Mouse (Mus musculus): ENCODE measurements at regions not wholly inside any gene's neighbourhood (a gene's known extent, or its start where the extent isn't known, plus 50 kb on each side); places are given as distances from the start of the nearest gene placed in this dataset.

DNA sequence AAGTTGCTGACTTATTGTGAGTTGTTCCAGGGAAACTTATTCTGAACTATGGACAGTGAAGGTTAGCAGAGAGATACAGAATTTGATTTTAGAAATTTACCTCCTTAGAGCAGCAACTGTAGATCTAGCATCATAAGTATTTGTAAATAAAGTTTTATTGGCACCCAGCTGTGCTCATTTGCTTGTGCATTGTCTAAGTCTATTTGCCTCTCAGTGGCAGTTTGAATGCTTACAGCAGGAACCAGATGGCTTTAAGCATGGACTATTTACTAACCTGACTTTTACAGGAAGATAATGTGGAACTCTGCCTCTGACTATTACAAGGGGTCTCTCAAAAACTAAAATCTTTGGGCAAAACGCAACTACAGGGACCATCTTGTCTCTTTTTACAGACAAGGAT lies 207.2 kb downstream of the Enc1 start:
- Histone ChIP-seq H3K9ac (ENCODE audit: low read depth, low read length, severe bottlenecking) (no peak overlapping the region), H3K4me2 (replicated peaks; ENCODE audit: low read depth, low read length, severe bottlenecking) (no peak overlapping the region), H3K27ac (replicated peaks; ENCODE audit: low read depth, low read length) (no peak overlapping the region), H3K36me3 (ENCODE audit: control insufficient read depth, insufficient read depth, low read length) (no peaks in the 10 kb centered on the region), H3K9me3 (ENCODE audit: control insufficient read depth, low read length) (no peaks in the 10 kb centered on the region), H3K27me3 (ENCODE audit: control insufficient read depth, insufficient read depth, low read length) (no peaks in the 10 kb centered on the region), H3K4me3 (replicated peaks; ENCODE audit: low read length) (no peak overlapping the region), H3K4me1 (ENCODE audit: control insufficient read depth, insufficient read depth, low read length) (peaks cover 4% of the 10 kb centered on the region; the same call in 1 of the 2 replicates)
- 70% methylated on average over 1 of the region's 1 CpGs for WGBS
- no peak for DNase-seq (ENCODE audit: low spot score)
- no peak for TF ChIP-seq POLR2A (IDR thresholded peaks at IDR 0.05; ENCODE audit: borderline replicate concordance, extremely low read depth, insufficient read depth, insufficient read length)
- ATAC-seq (ENCODE audit: low FRiP score, low read depth): no peak

DNA sequence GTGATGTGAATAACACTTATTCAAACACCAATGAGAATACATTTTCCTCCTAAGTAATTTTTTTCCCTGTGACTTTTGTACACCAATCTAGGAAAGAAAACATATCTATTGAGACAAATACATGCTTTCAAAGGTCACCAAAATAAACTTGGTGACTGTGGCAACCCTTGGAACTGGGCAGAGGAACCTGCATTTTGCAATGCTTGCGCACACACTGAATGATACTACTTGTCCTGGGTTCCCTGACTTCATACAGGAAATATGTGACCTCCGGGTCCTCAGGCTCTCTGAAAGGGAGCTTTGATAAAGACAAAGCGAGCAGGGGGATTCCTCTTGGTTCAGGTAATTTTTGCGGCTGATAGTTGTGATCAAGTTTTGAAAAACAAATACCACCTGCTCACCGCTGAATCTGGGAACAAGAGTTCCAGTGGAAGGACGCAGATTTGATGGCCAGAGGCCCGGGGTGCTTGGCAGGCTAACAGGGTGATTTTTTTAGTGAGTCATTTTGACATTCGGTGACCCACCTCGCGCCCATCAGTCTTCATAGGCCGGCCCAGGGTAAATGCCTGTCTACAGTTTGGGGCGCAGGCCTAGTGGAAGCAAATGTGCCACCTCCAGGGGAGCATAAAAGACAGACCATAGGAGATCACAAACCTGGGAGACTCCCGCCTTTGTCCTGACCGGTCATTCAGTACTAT lies 203.0 kb downstream of the Enc1 start:
- DNase-seq (ENCODE audit: low spot score) (no peak), ATAC-seq (ENCODE audit: low FRiP score, low read depth) (no peak)
- Histone ChIP-seq H3K4me1 (ENCODE audit: control insufficient read depth, insufficient read depth, low read length) (peaks cover 30% of the 10 kb centered on the region), H3K9ac (ENCODE audit: low read depth, low read length, severe bottlenecking) (no peak overlapping the region), H3K36me3 (ENCODE audit: control insufficient read depth, insufficient read depth, low read length) (no peaks in the 10 kb centered on the region), H3K27me3 (ENCODE audit: control insufficient read depth, insufficient read depth, low read length) (no peaks in the 10 kb centered on the region), H3K4me2 (replicated peaks; ENCODE audit: low read depth, low read length, severe bottlenecking) (no peak overlapping the region), H3K27ac (replicated peaks; ENCODE audit: low read depth, low read length) (no peak overlapping the region), H3K9me3 (ENCODE audit: control insufficient read depth, low read length) (no peaks in the 10 kb centered on the region), H3K4me3 (replicated peaks; ENCODE audit: low read length) (no peak overlapping the region)
- no peak for TF ChIP-seq POLR2A (IDR thresholded peaks at IDR 0.05; ENCODE audit: borderline replicate concordance, extremely low read depth, insufficient read depth, insufficient read length)
- WGBS: 87% methylated on average over 14 of the region's 14 CpGs

DNA sequence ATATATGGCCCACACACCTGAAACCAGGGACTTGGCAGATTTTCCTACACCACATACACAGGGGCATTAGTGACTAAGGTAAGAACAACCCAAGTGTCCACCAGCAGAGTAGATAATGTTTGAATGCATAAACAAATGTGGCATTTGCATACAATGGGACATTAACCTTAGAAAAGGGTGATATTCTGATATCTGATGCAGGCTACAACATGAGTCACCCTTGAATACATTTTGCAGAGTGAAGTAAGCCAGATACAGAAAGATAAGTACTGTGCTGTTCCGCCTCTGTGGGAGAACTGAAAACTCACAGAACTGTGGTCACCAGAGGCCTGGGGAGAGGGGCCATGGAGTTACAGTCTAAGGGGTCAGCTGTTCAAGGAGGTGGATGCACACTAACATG lies 201.9 kb downstream of the Enc1 start:
- 82% methylated on average over 1 of the region's 1 CpGs for WGBS
- Histone ChIP-seq H3K27ac (replicated peaks; ENCODE audit: low read depth, low read length) (no peak overlapping the region), H3K4me1 (ENCODE audit: control insufficient read depth, insufficient read depth, low read length) (peaks cover 33% of the 10 kb centered on the region), H3K4me3 (replicated peaks; ENCODE audit: low read length) (no peak overlapping the region), H3K4me2 (replicated peaks; ENCODE audit: low read depth, low read length, severe bottlenecking) (no peak overlapping the region), H3K9me3 (ENCODE audit: control insufficient read depth, low read length) (no peaks in the 10 kb centered on the region), H3K27me3 (ENCODE audit: control insufficient read depth, insufficient read depth, low read length) (no peaks in the 10 kb centered on the region), H3K9ac (ENCODE audit: low read depth, low read length, severe bottlenecking) (no peak overlapping the region), H3K36me3 (ENCODE audit: control insufficient read depth, insufficient read depth, low read length) (no peaks in the 10 kb centered on the region)
- no peak for DNase-seq (ENCODE audit: low spot score)
- ATAC-seq (ENCODE audit: low FRiP score, low read depth): no peak
- no peak for TF ChIP-seq POLR2A (IDR thresholded peaks at IDR 0.05; ENCODE audit: borderline replicate concordance, extremely low read depth, insufficient read depth, insufficient read length)

DNA sequence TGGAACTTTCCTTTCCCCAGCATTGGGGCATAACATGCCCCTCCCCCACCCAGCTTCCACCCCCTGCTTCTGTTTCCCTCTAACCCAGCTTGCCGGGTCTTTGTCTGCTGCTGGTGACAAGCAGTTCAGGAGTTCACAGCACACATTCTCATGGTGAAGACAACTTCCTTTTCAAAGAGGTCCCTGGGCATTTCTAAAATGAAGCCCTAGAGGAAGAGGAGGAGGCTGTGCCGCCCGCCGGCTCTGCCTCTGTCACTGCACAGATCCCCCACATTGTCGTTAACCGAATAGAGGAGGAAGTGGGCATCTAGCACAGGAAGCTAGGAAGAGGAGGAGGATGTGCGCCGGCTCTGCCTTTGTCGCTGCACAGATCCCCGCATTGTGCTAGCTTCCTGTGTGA lies 201.4 kb downstream of the Enc1 start:
- Histone ChIP-seq H3K9me3 (ENCODE audit: control insufficient read depth, low read length) (no peaks in the 10 kb centered on the region), H3K36me3 (ENCODE audit: control insufficient read depth, insufficient read depth, low read length) (no peaks in the 10 kb centered on the region), H3K4me2 (replicated peaks; ENCODE audit: low read depth, low read length, severe bottlenecking) (peak overlapping the region; percentile 16; the same call in 1 of the 2 replicates), H3K4me1 (ENCODE audit: control insufficient read depth, insufficient read depth, low read length) (peaks cover 33% of the 10 kb centered on the region), H3K4me3 (replicated peaks; ENCODE audit: low read length) (no peak overlapping the region), H3K9ac (ENCODE audit: low read depth, low read length, severe bottlenecking) (0 out of 2 replicates have a peak overlapping the region, but pooled peaks have one; percentile 7), H3K27ac (replicated peaks; ENCODE audit: low read depth, low read length) (no peak overlapping the region), H3K27me3 (ENCODE audit: control insufficient read depth, insufficient read depth, low read length) (no peaks in the 10 kb centered on the region)
- WGBS: 28% methylated on average over 10 of the region's 10 CpGs
- no peak for TF ChIP-seq POLR2A (IDR thresholded peaks at IDR 0.05; ENCODE audit: borderline replicate concordance, extremely low read depth, insufficient read depth, insufficient read length)
- DNase-seq (ENCODE audit: low spot score) (no peak), ATAC-seq (ENCODE audit: low FRiP score, low read depth) (no peak)

DNA sequence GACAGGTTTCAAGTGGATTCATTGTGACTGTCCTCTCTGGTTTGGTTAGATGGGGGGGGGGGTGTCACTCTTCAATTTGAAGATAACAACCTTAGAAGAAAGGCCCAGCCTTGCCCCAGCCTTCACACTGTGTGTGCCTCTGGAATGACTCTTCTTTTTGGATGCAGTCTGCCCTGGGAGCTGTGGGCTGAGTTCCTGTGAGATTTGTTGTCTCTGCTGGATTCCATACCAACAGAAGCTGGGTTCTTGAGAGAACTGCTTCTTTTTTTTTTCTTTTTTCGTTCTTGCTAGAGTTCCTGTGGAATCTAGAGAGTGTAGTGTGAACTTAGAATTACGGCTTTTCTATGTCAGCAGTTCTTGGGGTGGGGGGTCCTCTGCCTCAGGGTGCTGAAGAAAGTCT lies 200.9 kb downstream of the Enc1 start:
- ATAC-seq (ENCODE audit: low FRiP score, low read depth): no peak
- WGBS: 39% methylated on average over 2 of the region's 2 CpGs
- H3K4me1 ChIP-seq (ENCODE audit: control insufficient read depth, insufficient read depth, low read length): peaks cover 35% of the 10 kb centered on the region
- no peak for DNase-seq (ENCODE audit: low spot score)
- no peaks in the 10 kb centered on the region for H3K36me3 ChIP-seq (ENCODE audit: control insufficient read depth, insufficient read depth, low read length)
- no peak overlapping the region for H3K9ac ChIP-seq (ENCODE audit: low read depth, low read length, severe bottlenecking)
- no peak overlapping the region for H3K27ac ChIP-seq (replicated peaks; ENCODE audit: low read depth, low read length)
- H3K9me3 ChIP-seq (ENCODE audit: control insufficient read depth, low read length): no peaks in the 10 kb centered on the region
- 0 out of 2 replicates have a peak overlapping the region, but pooled peaks have one; percentile 16 for H3K4me2 ChIP-seq (replicated peaks; ENCODE audit: low read depth, low read length, severe bottlenecking)
- no peak for TF ChIP-seq POLR2A (IDR thresholded peaks at IDR 0.05; ENCODE audit: borderline replicate concordance, extremely low read depth, insufficient read depth, insufficient read length)
- no peaks in the 10 kb centered on the region for H3K27me3 ChIP-seq (ENCODE audit: control insufficient read depth, insufficient read depth, low read length)
- no peak overlapping the region for H3K4me3 ChIP-seq (replicated peaks; ENCODE audit: low read length)
